Mouse (Mus musculus) kidney, postnatal 0 days (tissue): ENCODE data around the gene Pigt. TPM values are rescaled to one million over a fixed set of nuclear protein-coding genes. Genes with fewer than 3 reads are reported as not detected.

Experiments
- ATAC-seq: fragments of 200-750 bp; cut with Nextera tagmentation; replicated peaks from 2 replicates; pipeline ENCODE4 v1.8.0; 2017; ENCODE audit warnings: low read depth, moderate number of reproducible peaks, moderate TSS enrichment, moderate library complexity; ENCODE audit not compliant: low FRiP score
- DNase-seq: peaks from one replicate; pipeline ENCODE4 v3.0.0-alpha.2; 2016; ENCODE audit warnings: low spot score
- H3K27ac ChIP-seq: fragments of 300-500 bp; sonication (generic); 2 replicates; pipeline ENCODE4 v1.5.1; 2014; ENCODE audit warnings: mild to moderate bottlenecking
- H3K27me3 ChIP-seq: fragments of 300-500 bp; sonication (generic); 2 replicates; pipeline ENCODE4 v1.6.1; 2014; ENCODE audit warnings: low read length, mixed read lengths; ENCODE audit not compliant: insufficient read depth
- H3K36me3 ChIP-seq: fragments of 300-500 bp; sonication (generic); 2 replicates; pipeline ENCODE4 v1.6.1; 2014; ENCODE audit warnings: low read length, mixed read lengths; ENCODE audit not compliant: insufficient read depth
- H3K4me1 ChIP-seq: fragments of 300-500 bp; sonication (generic); replicated peaks from 2 replicates; pipeline ENCODE4 v1.6.1; 2014; ENCODE audit warnings: antibody characterized with exemption, low read length, mixed read lengths; ENCODE audit not compliant: insufficient read depth
- H3K4me2 ChIP-seq: fragments of 300-500 bp; sonication (generic); 2 replicates; pipeline ENCODE4 v1.6.1; 2014; ENCODE audit warnings: mild to moderate bottlenecking, low read length, moderate library complexity, mixed read lengths
- H3K4me3 ChIP-seq: fragments of 300-500 bp; sonication (generic); replicated peaks from 2 replicates; pipeline ENCODE4 v1.5.1; 2014; ENCODE audit warnings: low read depth, low read length
- H3K9ac ChIP-seq: fragments of 300-500 bp; sonication (generic); 2 replicates; pipeline ENCODE4 v1.6.1; 2014; ENCODE audit warnings: low read depth, low read length
- H3K9me3 ChIP-seq: fragments of 300-500 bp; sonication (generic); replicated peaks from 2 replicates; pipeline ENCODE4 v1.6.1; 2016; ENCODE audit warnings: low read length, inconsistent platforms, mixed read lengths
- CTCF ChIP-seq: IDR thresholded peaks from 2 replicates; pipeline ENCODE4 v1.5.1; 2016; ENCODE audit warnings: antibody characterized with exemption, low read depth, mild to moderate bottlenecking, moderate library complexity
- WGBS: fragments of 180-500 bp; shearing (Covaris S2); extraction: QIAGEN DNeasy Blood & Tissue Kit; methylation state at CpG from one replicate; pipeline ENCODE4 v1.1.7; 2014; 5-methylcytosine and 5-hydroxymethylcytosine counted together
- polyA plus RNA-seq: library from polyadenylated mRNA; unstranded; fragments of >200 nt; fragmentation: Nextera tagmentation; extraction: Ambion mirVana; gene quantifications from 2 replicates; pipeline ENCODE4 v1.2.1, GENCODE M21; 2015

Gene Pigt
- 76.9 and 86.3 TPM in 2 replicates for polyA plus RNA-seq

- peak within 1 kb of the TSS; percentile 62 for H3K4me3 ChIP-seq
- no peaks in the 10 kb centered on the region for H3K27me3 ChIP-seq
- peaks cover 20% of the 10 kb centered on the region for H3K36me3 ChIP-seq
- H3K4me2 ChIP-seq: peak within 1 kb of the TSS; percentile 98
- peaks cover 6% of the 10 kb centered on the region for H3K4me1 ChIP-seq
- ATAC-seq: peak; percentile 91
- peak; percentile 89 for DNase-seq
- H3K9me3 ChIP-seq: no peaks in the 10 kb centered on the region
- WGBS: 4% methylated on average over 43 of the region's 43 CpGs
- H3K9ac ChIP-seq: peak within 1 kb of the TSS; percentile 67
- no peak for TF ChIP-seq CTCF
- H3K27ac ChIP-seq: peak within 1 kb of the TSS; percentile 58; the same call in 1 of the 2 replicates
Observed at GRCm38 (mm10) chr2:164496847-164497690, at the start of gene Pigt. Pigt (plus strand) TSS chr2:164497520.

- H3K4me3 ChIP-seq: no peak overlapping the region
- no peaks in the 10 kb centered on the region for H3K9me3 ChIP-seq
- H3K4me1 ChIP-seq: no peaks in the 10 kb centered on the region
- H3K36me3 ChIP-seq: no peaks in the 10 kb centered on the region
- no peak for DNase-seq
- 88% methylated on average over 1 of the region's 1 CpGs for WGBS
- H3K27ac ChIP-seq: no peak overlapping the region
- no peak overlapping the region for H3K4me2 ChIP-seq
- H3K9ac ChIP-seq: no peak overlapping the region
- H3K27me3 ChIP-seq: no peaks in the 10 kb centered on the region
- no peak for ATAC-seq
- TF ChIP-seq CTCF: no peak
Observed at GRCm38 (mm10) chr2:164448140-164448539, 49.2 kb upstream of the Pigt start.

GRCm38 (mm10) chr2:164448921-164449320 lies 48.4 kb upstream of the Pigt start:
- no peak overlapping the region for H3K9ac ChIP-seq
- no peak overlapping the region for H3K4me3 ChIP-seq
- H3K4me1 ChIP-seq: no peaks in the 10 kb centered on the region
- H3K9me3 ChIP-seq: no peaks in the 10 kb centered on the region
- no peak overlapping the region for H3K4me2 ChIP-seq
- DNase-seq (no peak), ATAC-seq (no peak)
- no peak overlapping the region for H3K27ac ChIP-seq
- no peak for TF ChIP-seq CTCF
- WGBS: 59% methylated on average over 5 of the region's 5 CpGs
- H3K36me3 ChIP-seq: no peaks in the 10 kb centered on the region
- no peaks in the 10 kb centered on the region for H3K27me3 ChIP-seq

GRCm38 (mm10) chr2:164449341-164450042 lies 47.8 kb upstream of the Pigt start:
- Histone ChIP-seq H3K36me3 (no peaks in the 10 kb centered on the region), H3K4me1 (no peaks in the 10 kb centered on the region), H3K9ac (no peak overlapping the region), H3K27ac (no peak overlapping the region), H3K27me3 (no peaks in the 10 kb centered on the region), H3K9me3 (no peaks in the 10 kb centered on the region), H3K4me2 (no peak overlapping the region), H3K4me3 (no peak overlapping the region)
- 75% methylated on average over 14 of the region's 14 CpGs for WGBS
- ATAC-seq (no peak), DNase-seq (no peak)
- TF ChIP-seq CTCF: no peak

GRCm38 (mm10) chr2:164452000-164452676 lies 45.2 kb upstream of the Pigt start:
- H3K27me3 ChIP-seq: no peaks in the 10 kb centered on the region
- WGBS: 55% methylated on average over 12 of the region's 13 CpGs
- no peaks in the 10 kb centered on the region for H3K9me3 ChIP-seq
- TF ChIP-seq CTCF: peak; percentile 11; the same call in 1 of the 2 replicates
- no peaks in the 10 kb centered on the region for H3K36me3 ChIP-seq
- H3K4me2 ChIP-seq: no peak overlapping the region
- ATAC-seq (no peak), DNase-seq (no peak)
- peaks cover 13% of the 10 kb centered on the region for H3K4me1 ChIP-seq
- no peak overlapping the region for H3K27ac ChIP-seq
- no peak overlapping the region for H3K9ac ChIP-seq
- H3K4me3 ChIP-seq: no peak overlapping the region
